In genomic region chr16:94886398-94886797, GRCm38 (mm10) we compare ENCODE assay signal across 16 mouse cellular contexts.
DNase-seq lines count a peak whose midpoint lies in the region; TF ChIP-seq lines count a peak whose summit lies in the region.
"Had no signal": no experiment of that assay in that cellular context is flagged by ENCODE, and none has a peak within 500 bp of the region (broad histone marks: within the 10 kb centered on the region; RNA-seq: fewer than 3 reads in every experiment).

No protein-coding gene starts in this region.

- intact Hi-C loops in left cerebral cortex, adult 2 months (cut with DNase I) = no loop called here
- intact Hi-C loops in left cerebral cortex, postnatal 36 days (cut with DNase I) = no loop called here

- peak overlapping the region; percentile 32; the same call in 1 of the 2 replicates for H3K27ac ChIP-seq in left cerebral cortex, adult 2 months
- H3K27ac ChIP-seq: embryonic facial prominence, embryonic 15.5 days; forebrain, embryonic 10.5 days; gastrocnemius, adult 2 months; hindbrain, embryonic 10.5 days; hindbrain, embryonic 14.5 days had no signal

- no peak overlapping the region for H3K4me3 ChIP-seq in left cerebral cortex, adult 2 months
- H3K4me3 ChIP-seq: embryonic facial prominence, embryonic 15.5 days; erythroblast, embryonic 14.5 days; forebrain, embryonic 10.5 days; gastrocnemius, adult 2 months; heart, embryonic 12.5 days; hindbrain, embryonic 10.5 days had no signal

- DNase-seq in cerebellum, postnatal 14 days = peak; percentile 47 to 48
- no peak for DNase-seq in cerebellum, adult 8-10 months
- no peak for DNase-seq in left cerebral cortex, adult 2 months (ENCODE audit: extremely low spot score in 1 of 2, low spot score in 2 of 2)
- DNase-seq in left cerebral cortex, postnatal 36 days (ENCODE audit: low spot score in 2 of 2) = no peak
- peak; percentile 58 for DNase-seq in brain, adult 2 months (ENCODE audit: low read depth, low spot score)
- no peak for DNase-seq in kidney, postnatal 25 days
- DNase-seq: adrenal gland, postnatal 10 days; embryo, embryonic 11 days; gastrocnemius, adult 2 months; gastrocnemius, postnatal 25 days had no signal

- no peak for TF ChIP-seq CTCF in left cerebral cortex, adult 2 months (IDR thresholded peaks at IDR 0.05)

Comparison
In these comparisons a context has a peak if more than half of its experiments do, and no peak if none do; other contexts are left out.
1. DNase-seq: peak in cerebellum, postnatal 14 days (2 of 2) and brain, adult 2 months (single experiment); none in cerebellum, adult 8-10 months (single experiment), left cerebral cortex, adult 2 months (0 of 2), left cerebral cortex, postnatal 36 days (0 of 2) and kidney, postnatal 25 days (0 of 2).